Mouse (Mus musculus) layer of hippocampus, adult 18-20 months (tissue): ENCODE measurements around the gene Cfap43. TPM values are rescaled to one million over a fixed set of nuclear protein-coding genes. Genes with fewer than 3 reads are reported as not detected.
A peak's percentile ranks its signal among the peaks of the same experiment; 100 is the strongest.

ENCODE experiments used
- DNase-seq, 2 experiments: peaks; one replicate each; pipeline ENCODE4 v3.0.0; 2022; ENCODE audit warnings: low spot score in 2 of 2
- total RNA-seq, 2 experiments: library from RNA; stranded (reverse); gene quantifications; 2 replicates each; pipeline ENCODE4 v1.2.3; 2021

Gene Cfap43
- total RNA-seq, 2 experiments from 2014 or later: 0.79 to 0.99 TPM

GRCm38 (mm10) chr19:47885886-47886285 lies 33.2 kb downstream of the Cfap43 start:
- DNase-seq: no peak

- no peak for DNase-seq
Observed at GRCm38 (mm10) chr19:47885191-47885743, 33.8 kb downstream of the Cfap43 start.

DNA sequence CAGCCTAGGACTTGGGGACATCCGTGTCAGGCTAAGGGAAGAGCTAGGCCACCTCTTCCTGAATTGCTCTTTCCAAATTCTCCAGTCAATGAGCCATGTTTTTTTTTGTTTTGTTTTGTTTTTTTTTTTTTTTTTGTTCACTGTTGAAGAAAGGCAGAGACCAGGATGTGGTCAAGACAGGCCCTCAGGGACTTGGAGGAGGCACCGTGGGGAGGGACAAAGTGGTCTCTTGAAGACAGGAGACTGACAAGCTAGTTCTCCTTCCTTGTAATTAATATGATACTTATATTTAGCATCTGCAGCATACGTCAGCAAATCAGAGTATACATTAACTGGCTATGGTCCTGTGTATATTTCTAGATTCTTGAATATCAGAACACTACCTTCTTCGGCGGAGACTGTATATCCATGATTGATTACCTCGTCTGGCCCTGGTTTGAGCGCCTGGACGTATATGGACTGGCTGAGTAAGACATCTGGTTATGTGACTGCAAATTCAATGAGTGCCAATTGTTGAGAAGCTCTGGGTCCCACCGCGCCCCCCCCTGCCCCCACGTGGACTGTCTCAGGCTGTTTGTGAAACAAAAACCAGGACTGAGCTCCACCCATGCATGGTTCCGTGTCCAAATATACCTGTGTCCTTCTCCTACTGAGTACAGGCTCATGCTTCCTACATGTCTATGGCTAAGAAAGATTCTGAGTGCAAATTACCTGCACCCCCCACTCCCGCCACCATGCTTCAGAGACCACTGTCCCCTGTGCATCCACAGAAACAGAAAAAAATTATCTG lies 34.6 kb downstream of the Cfap43 start:
- DNase-seq: no peak

- no peak for DNase-seq
Observed at GRCm38 (mm10) chr19:47882882-47883254, 36.2 kb downstream of the Cfap43 start.

GRCm38 (mm10) chr19:47882151-47882881 lies 36.8 kb downstream of the Cfap43 start:
- DNase-seq: peak; percentile 61 to 79

DNA sequence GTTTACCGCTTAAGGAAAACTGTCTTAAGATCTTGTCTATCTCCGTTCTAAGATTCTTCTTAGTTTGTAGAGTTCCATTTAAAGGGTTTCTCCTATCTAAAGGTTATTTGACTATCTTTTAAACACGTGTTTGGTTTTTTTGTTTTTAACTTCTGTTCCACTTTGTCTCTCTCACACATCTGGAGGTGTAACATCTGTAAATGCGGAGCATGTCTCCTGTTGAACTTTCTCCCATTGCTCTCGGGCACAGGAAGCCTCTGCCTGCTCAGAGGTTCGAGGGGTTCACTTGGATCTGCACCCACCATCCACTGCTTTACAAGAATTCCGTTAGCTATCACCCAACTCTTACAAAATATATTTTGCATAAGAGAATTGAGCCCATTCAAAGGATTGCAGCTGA lies 37.5 kb downstream of the Cfap43 start:
- DNase-seq: no peak

DNA sequence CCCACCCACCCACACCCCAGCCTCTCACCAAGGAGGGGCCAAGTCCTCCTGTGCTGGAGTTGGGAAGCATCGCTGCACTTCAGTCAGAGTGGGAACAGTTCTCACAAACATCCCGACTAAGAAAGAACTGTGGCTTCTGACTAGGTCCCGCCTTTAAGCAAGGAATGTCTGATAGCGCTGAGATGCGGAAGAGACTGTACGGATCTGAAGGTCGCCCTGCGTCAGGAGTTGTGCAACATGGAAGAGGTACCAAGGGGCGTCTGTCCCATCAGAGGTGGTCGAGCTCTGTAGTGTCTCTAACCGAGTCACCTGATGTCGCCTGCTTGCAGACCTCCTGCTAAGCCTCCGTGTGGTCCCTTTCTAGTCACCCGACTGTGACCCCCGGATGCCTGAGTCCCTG lies 42.8 kb downstream of the Cfap43 start:
- DNase-seq: no peak

- DNase-seq: peak in 1 of 2 experiments; percentile 28
Observed at GRCm38 (mm10) chr19:47871515-47871914, 47.6 kb downstream of the Cfap43 start.

DNA sequence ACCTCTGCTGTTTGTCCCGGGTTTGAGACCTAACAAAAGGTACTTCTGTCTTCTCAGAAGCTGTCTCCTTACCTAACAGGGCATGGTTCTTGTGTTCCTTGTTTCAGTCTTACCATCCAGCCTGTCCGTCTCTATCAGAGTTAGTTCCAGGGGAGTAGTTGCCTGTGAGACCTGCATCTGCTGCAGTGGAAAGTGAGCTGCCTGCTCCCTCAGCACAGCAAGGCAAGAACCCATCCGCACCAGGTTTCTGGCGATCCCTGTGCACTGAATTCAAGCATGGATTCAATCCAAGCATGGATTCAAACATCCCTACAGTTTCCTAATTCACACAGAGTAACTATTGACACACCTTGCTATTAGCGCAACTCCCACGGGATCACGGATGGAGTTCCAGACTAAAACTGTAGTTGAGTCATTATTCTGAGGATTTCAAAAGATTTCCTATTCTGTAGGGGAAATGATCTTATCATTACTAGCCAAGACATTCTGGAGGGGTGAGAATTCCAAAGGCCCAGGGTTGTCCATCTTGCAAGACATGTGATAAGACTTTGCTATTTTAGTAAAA lies 48.9 kb downstream of the Cfap43 start:
- DNase-seq: no peak

GRCm38 (mm10) chr19:47869516-47869915 lies 49.6 kb downstream of the Cfap43 start:
- DNase-seq: no peak

GRCm38 (mm10) chr19:47868951-47869350 lies 50.1 kb downstream of the Cfap43 start:
- no peak for DNase-seq

- DNase-seq: no peak
Observed at GRCm38 (mm10) chr19:47867628-47868175, 51.4 kb downstream of the Cfap43 start.

GRCm38 (mm10) chr19:47865353-47865947 lies 53.6 kb downstream of the Cfap43 start, which contains the start of gene Gsto2:
Gene Gsto2, plus strand, starts transcription at chr19:47865534.
- DNase-seq: peak; percentile 93 to 97

DNA sequence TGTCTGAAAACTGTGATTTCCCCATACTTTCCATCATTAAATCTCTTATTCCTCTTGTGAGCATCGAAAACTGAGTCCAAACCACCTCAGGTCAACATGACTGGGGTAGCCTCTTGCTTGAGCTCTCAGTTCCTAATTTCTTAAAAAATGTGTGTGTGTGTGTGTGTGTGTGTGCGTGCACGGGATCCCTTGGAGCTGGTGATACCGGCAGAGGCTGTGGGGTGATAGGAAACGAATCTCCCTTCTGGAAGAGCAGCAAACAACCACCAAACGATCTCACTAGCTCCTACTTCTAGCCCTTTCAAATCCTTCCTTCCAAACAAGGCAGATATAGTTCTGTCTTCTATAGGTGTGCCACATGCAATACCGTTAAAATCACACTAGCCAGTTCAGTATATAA lies 54.4 kb downstream of the Cfap43 start:
- DNase-seq: no peak

DNA sequence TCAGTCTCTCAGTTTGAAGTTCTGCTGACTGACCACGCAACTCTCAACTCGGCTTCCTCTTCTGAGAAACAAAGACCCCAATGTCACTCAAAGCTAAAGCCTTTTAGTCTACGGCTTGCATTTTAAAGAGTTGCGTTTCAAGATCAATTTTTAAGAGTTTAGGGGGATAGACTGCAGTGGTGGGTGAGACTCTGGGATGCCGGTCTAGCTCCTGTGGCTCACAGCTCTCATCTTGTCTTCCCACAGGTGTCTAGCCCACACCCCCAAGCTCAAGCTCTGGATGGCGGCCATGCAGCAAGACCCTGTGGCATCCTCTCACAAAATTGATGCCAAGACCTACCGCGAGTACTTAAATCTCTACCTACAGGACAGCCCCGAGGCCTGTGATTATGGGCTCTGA lies 55.0 kb downstream of the Cfap43 start:
- no peak for DNase-seq

DNA sequence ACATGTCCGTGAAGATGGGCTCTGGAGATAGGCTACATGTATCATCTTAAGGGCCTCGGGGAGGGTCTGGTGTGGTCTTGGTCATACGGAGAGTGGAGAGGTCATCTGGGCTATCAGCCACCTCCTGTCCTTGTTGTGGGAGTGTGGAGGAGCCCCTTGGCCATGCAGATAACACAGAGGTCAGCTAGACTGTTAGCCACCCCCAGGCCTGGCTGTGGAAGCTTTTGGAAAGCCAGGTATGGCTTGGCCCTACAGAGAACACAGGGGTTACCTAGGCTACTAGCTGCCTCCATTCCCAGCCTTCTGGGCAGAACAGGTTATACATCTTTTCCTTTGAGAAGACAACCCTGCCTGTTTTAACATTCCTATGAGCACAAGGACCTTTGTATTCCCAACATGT lies 56.5 kb downstream of the Cfap43 start:
- DNase-seq: no peak

GRCm38 (mm10) chr19:47859180-47859579 lies 59.9 kb downstream of the Cfap43 start:
- DNase-seq: no peak

DNA sequence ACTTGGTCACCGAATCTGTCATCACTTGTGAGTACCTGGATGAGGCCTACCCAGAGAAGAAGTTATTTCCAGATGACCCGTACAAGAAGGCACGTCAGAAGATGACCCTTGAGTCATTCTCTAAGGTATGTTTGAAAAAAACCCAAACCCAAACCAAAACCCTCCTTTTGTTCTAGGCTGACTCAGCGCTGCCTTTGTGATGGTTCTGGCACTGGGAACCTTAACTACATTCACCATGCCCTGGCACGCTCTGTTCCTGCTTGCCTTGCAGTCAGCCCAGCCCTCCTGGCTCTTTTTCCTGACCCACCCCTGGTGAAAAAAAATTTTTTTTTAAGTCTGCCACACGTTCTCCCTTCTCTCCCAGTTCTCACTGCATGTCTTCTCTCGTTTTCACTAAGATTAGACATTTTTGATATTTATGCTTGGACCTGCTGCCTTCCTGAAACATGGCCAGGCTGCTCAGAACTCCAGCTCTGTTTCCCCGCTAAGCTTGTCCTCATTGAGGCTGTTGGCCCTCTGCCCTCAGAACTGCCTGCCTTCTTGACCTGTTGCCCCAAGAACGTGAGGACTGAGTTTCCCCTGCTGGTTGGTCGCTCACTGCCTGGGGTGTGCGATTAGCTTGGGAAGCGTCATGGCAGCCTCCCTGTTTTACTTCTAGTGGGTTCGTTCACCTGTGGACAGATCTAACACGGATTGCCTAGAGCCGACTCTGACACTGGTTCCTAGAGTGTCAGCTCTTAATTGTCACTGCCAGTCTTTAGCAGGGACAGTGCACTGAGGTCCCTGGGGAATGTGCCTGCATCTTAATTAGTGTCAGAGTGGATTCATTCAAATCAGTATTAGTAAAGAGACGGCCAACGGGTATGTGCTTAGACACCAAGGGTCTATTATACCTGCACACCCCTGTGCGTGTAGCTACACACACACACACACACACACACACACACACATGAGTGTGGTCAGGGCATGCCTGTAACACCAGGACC lies 60.8 kb downstream of the Cfap43 start:
- DNase-seq: no peak

- DNase-seq: peak; percentile 84 to 92
Observed at GRCm38 (mm10) chr19:47854796-47855783, 64.0 kb downstream of the Cfap43 start, which contains the start of gene Gsto1. Gene Gsto1, plus strand, starts transcription at chr19:47854970.
